Mouse (Mus musculus) heart, embryonic 11.5 days (tissue): ENCODE data around the gene Dlg2. TPM values are rescaled to one million over a fixed set of nuclear protein-coding genes. Genes with fewer than 3 reads are reported as not detected.
A peak's percentile ranks its signal among the peaks of the same experiment; 100 is the strongest.

Experiments used
- ATAC-seq: fragments of 200-750 bp; cut with Nextera tagmentation; replicated peaks from 2 replicates; pipeline ENCODE4 v1.8.0; 2017; ENCODE audit warnings: moderate library complexity; ENCODE audit not compliant: insufficient number of reproducible peaks, low FRiP score, low TSS enrichment
- H3K27ac ChIP-seq: fragments of 300-500 bp; sonication (generic); 2 replicates; pipeline ENCODE4 v1.5.1; 2014; ENCODE audit warnings: mild to moderate bottlenecking, low read depth, low read length
- H3K27me3 ChIP-seq: fragments of 300-500 bp; sonication (generic); 2 replicates; pipeline ENCODE4 v1.6.1; 2014; ENCODE audit warnings: mild to moderate bottlenecking, low read length, mixed read lengths; ENCODE audit not compliant: control insufficient read depth, insufficient read depth
- H3K36me3 ChIP-seq: fragments of 300-500 bp; sonication (generic); 2 replicates; pipeline ENCODE4 v1.6.1; 2014; ENCODE audit warnings: mild to moderate bottlenecking, low read length, moderate library complexity, mixed read lengths; ENCODE audit not compliant: control insufficient read depth, insufficient read depth
- H3K4me1 ChIP-seq: fragments of 300-500 bp; sonication (generic); 2 replicates; pipeline ENCODE4 v1.6.1; 2014; ENCODE audit warnings: low read length; ENCODE audit not compliant: control insufficient read depth, insufficient read depth
- H3K4me2 ChIP-seq: fragments of 300-500 bp; sonication (generic); 2 replicates; pipeline ENCODE4 v1.6.1; 2014; ENCODE audit warnings: mild to moderate bottlenecking, moderate library complexity
- H3K4me3 ChIP-seq: fragments of 300-500 bp; sonication (generic); 2 replicates; pipeline ENCODE4 v1.5.1; 2014; ENCODE audit warnings: low read depth, low read length
- H3K9ac ChIP-seq: fragments of 300-500 bp; sonication (generic); 2 replicates; pipeline ENCODE4 v1.6.1; 2014; ENCODE audit warnings: mild to moderate bottlenecking, low read depth, low read length, moderate library complexity
- H3K9me3 ChIP-seq: fragments of 300-500 bp; sonication (generic); replicated peaks from 2 replicates; pipeline ENCODE4 v1.6.1; 2016; ENCODE audit warnings: low read length; ENCODE audit not compliant: control insufficient read depth
- WGBS: fragments of 180-500 bp; shearing (Covaris S2); extraction: QIAGEN DNeasy Blood & Tissue Kit; methylation state at CpG from one replicate; pipeline ENCODE4 v1.1.7; 2014; ENCODE audit not compliant: insufficient replicate concordance; 5-methylcytosine and 5-hydroxymethylcytosine counted together
- polyA plus RNA-seq: library from polyadenylated mRNA; unstranded; fragments of >200 nt; fragmentation: Nextera tagmentation; extraction: Ambion mirVana; gene quantifications from 2 replicates; pipeline ENCODE4 v1.2.1, GENCODE M21; 2014

Gene Dlg2
- polyA plus RNA-seq, 1 experiment from 2014 or later: 8.5 TPM

- H3K9me3 ChIP-seq: no peaks in the 10 kb centered on the region
Measured at GRCm38 (mm10) chr7:91214921-91215320, 738.4 kb downstream of the Dlg2 start.

GRCm38 (mm10) chr7:91218321-91218987 is 742.0 kb downstream of the Dlg2 start:
- ATAC-seq: no peak
- no peak overlapping the region for H3K27ac ChIP-seq
- no peaks in the 10 kb centered on the region for H3K27me3 ChIP-seq
- no peaks in the 10 kb centered on the region for H3K4me1 ChIP-seq
- no peaks in the 10 kb centered on the region for H3K9me3 ChIP-seq
- no peak overlapping the region for H3K9ac ChIP-seq
- 53% methylated on average over 7 of the region's 7 CpGs for WGBS
- no peak overlapping the region for H3K4me2 ChIP-seq
- no peaks in the 10 kb centered on the region for H3K36me3 ChIP-seq
- no peak overlapping the region for H3K4me3 ChIP-seq

More at GRCm38 (mm10) chr7:91214921-91215320, 738.4 kb downstream of the Dlg2 start:
- Histone ChIP-seq H3K4me2 (no peak overlapping the region), H3K9ac (no peak overlapping the region), H3K27me3 (no peaks in the 10 kb centered on the region), H3K4me1 (no peaks in the 10 kb centered on the region), H3K36me3 (no peaks in the 10 kb centered on the region), H3K27ac (no peak overlapping the region), H3K4me3 (no peak overlapping the region)
- no peak for ATAC-seq
- WGBS: 77% methylated on average over 1 of the region's 1 CpGs

- Histone ChIP-seq H3K27ac (no peak overlapping the region), H3K4me3 (no peak overlapping the region), H3K36me3 (no peaks in the 10 kb centered on the region), H3K4me1 (no peaks in the 10 kb centered on the region), H3K27me3 (no peaks in the 10 kb centered on the region), H3K4me2 (no peak overlapping the region), H3K9ac (no peak overlapping the region), H3K9me3 (no peaks in the 10 kb centered on the region)
- no peak for ATAC-seq
- 0% methylated on average over 5 of the region's 5 CpGs for WGBS
Measured at GRCm38 (mm10) chr7:91226442-91226841, 750.0 kb downstream of the Dlg2 start.

GRCm38 (mm10) chr7:91241718-91242117 is 765.2 kb downstream of the Dlg2 start:
- no peak overlapping the region for H3K27ac ChIP-seq
- H3K4me3 ChIP-seq: no peak overlapping the region
- no peaks in the 10 kb centered on the region for H3K36me3 ChIP-seq
- no peaks in the 10 kb centered on the region for H3K4me1 ChIP-seq
- no peak overlapping the region for H3K9ac ChIP-seq
- no peak for ATAC-seq
- 72% methylated on average over 4 of the region's 4 CpGs for WGBS
- H3K9me3 ChIP-seq: no peaks in the 10 kb centered on the region
- no peaks in the 10 kb centered on the region for H3K27me3 ChIP-seq
- no peak overlapping the region for H3K4me2 ChIP-seq

GRCm38 (mm10) chr7:91261672-91262030 is 785.2 kb downstream of the Dlg2 start:
- no peak overlapping the region for H3K27ac ChIP-seq
- H3K9ac ChIP-seq: no peak overlapping the region
- no peaks in the 10 kb centered on the region for H3K9me3 ChIP-seq
- H3K4me1 ChIP-seq: peaks cover 3% of the 10 kb centered on the region; the same call in 1 of the 2 replicates
- no peaks in the 10 kb centered on the region for H3K36me3 ChIP-seq
- H3K4me2 ChIP-seq: peak overlapping the region; percentile 83
- H3K27me3 ChIP-seq: no peaks in the 10 kb centered on the region
- no peak for ATAC-seq
- H3K4me3 ChIP-seq: peak overlapping the region; percentile 39
- WGBS: 3% methylated on average over 5 of the region's 5 CpGs

GRCm38 (mm10) chr7:91262031-91262951 is 785.8 kb downstream of the Dlg2 start:
- Histone ChIP-seq H3K27ac (no peak overlapping the region), H3K4me2 (peak overlapping the region; percentile 83), H3K9me3 (no peaks in the 10 kb centered on the region), H3K27me3 (no peaks in the 10 kb centered on the region), H3K4me1 (peaks cover 3% of the 10 kb centered on the region; the same call in 1 of the 2 replicates), H3K36me3 (no peaks in the 10 kb centered on the region), H3K9ac (no peak overlapping the region), H3K4me3 (peak overlapping the region; percentile 39)
- no peak; the same call in 1 of the 2 replicates for ATAC-seq
- under 1% methylated on average over 34 of the region's 34 CpGs for WGBS

GRCm38 (mm10) chr7:91262998-91263397 is 786.5 kb downstream of the Dlg2 start:
- WGBS: 7% methylated on average over 9 of the region's 9 CpGs
- Histone ChIP-seq H3K4me1 (peaks cover 3% of the 10 kb centered on the region; the same call in 1 of the 2 replicates), H3K27me3 (no peaks in the 10 kb centered on the region)

GRCm38 (mm10) chr7:91267764-91268163 is 791.3 kb downstream of the Dlg2 start:
- H3K4me1 ChIP-seq: peaks cover under 1% of the 10 kb centered on the region; the same call in 1 of the 2 replicates
- H3K36me3 ChIP-seq: no peaks in the 10 kb centered on the region
- no peak for ATAC-seq
- WGBS: 12% methylated on average over 1 of the region's 1 CpGs
- no peak overlapping the region for H3K9ac ChIP-seq
- H3K4me3 ChIP-seq: no peak overlapping the region
- H3K4me2 ChIP-seq: no peak overlapping the region
- no peaks in the 10 kb centered on the region for H3K27me3 ChIP-seq
- no peaks in the 10 kb centered on the region for H3K9me3 ChIP-seq
- H3K27ac ChIP-seq: no peak overlapping the region

More at GRCm38 (mm10) chr7:91262998-91263397, 786.5 kb downstream of the Dlg2 start:
- Histone ChIP-seq H3K27ac (no peak overlapping the region), H3K36me3 (no peaks in the 10 kb centered on the region), H3K4me3 (peak overlapping the region; percentile 39), H3K9ac (no peak overlapping the region), H3K4me2 (peak overlapping the region; percentile 83), H3K9me3 (no peaks in the 10 kb centered on the region)
- ATAC-seq: no peak
